Mouse (Mus musculus): ENCODE measurements around the gene Bhlhe23.

The Bhlhe23 gene

DNA sequence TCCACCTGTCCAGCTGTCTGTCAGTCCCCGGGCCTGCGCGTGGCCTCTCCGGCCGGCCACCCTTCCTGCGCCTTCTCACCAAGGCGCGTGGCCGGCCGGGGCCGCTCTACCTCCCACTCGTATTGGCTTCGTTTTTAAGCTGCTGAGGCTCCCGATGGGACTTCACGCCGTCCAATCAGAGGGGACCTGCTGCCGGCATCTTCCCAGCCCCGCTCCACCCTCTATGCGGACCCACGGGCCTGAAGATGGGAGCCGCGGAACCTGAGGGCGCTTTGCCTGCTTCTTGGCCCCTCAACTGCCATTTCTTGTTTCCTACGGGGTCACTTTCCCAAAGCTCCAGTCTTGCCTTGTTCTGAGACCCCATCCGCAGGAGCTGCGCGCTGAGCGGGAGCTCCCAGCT is at the start of gene Bhlhe23:
TSS of gene Bhlhe23 (minus strand) at position 108 of the 400 bp plus-strand sequence.
- DNase-seq (ENCODE audit: low spot score): no peak

DNA sequence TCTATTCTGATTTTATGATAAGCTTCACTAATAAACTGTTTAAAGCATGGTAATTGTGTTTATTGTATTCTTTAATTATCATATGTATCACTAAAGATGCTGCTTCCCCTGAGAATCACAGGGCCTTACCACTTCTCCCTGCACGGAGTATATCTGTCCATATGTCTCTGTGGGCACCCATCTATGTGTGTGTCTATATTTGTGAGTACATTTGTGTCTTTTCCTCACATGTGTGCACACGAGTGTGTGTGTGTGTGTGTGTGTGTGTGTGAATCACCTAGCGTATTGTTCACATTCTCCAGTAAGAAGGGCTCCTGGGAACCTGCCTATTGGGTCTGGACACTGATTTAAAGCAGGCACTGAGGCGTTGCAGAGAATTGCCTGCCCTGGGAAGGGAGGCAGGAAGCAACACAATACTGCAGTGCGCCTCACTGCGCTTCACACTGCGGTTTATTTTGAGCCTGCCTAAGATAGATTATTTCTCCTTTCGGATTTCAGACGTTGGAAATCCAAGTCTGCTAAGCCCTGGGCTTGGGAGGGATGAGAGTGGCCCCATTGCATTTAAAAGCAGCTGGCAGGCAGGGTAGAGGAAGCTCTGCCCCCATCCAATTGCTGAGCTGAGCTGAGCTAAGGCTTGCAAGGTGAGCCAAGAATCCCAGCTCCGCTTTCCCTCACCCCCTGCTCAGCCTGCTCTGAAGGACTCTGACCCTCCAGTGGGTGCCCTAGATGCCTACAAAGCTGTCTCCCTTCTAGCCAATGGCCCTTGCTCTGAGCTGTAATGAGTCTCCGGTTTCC is 48.6 kb upstream of the Bhlhe23 start:
- DNase-seq (ENCODE audit: low spot score): no peak

DNA sequence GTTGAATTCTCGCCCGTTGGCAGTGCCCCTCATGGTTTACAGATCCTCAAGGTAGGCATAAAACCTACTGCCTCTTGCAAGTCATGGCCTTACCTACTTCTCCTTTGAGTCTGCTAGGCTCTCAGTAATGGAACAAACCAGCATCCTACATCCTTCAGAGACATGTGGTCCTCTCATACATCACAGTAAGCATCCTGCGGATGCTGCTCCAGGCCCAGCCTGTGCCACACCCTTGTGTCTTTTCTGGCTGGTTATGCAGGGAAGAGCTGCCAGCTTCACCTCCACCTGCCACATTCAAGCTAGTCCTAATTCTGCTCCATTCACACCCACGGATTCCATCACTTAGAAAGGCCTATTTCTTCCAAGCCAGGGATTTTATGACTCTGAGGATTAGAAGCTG is 48.0 kb upstream of the Bhlhe23 start:
- DNase-seq (ENCODE audit: low spot score): no peak

DNA sequence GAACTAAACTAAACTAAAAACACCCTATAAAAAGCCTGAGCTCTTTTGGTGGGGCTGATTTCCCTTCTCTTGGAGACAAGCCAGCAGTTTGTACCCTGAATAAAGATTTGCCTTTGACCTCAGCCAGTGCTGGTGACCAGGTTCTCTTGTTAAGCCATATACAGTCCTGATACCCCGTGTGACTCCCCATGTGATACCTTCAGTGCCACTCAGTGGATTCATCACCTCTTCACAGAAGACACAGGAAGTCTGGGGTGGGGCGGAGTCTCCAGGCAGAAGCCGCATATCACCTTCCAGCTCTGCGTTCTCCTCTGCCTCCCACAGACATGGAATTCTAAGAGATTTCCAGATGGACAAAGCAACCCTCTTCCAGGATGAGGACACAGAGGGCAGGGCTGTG is 47.4 kb upstream of the Bhlhe23 start:
- DNase-seq (ENCODE audit: low spot score): no peak

DNA sequence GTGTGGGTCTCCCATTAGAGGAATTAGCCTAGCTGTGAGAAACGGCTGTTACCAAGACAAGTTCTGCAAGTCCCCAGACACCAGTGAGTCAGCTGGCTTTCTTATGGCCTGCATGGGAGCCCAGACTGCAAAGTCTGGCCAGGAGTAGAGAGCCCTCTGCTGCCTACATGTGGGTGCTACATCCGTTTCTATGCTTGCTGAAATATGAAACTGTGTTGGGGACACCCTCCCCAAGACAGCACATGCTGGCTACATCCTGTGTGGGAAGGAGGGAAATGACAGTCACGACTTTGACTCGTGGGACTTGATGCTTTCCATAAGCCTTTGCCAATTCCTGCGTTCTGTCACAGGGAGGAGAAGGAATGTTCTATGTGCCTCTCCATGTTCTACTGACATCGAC is 45.8 kb upstream of the Bhlhe23 start:
- DNase-seq (ENCODE audit: low spot score): peak; percentile 12

- DNase-seq (ENCODE audit: low spot score): no peak
Measured at GRCm38 (mm10) chr2:180819504-180819903, 42.8 kb upstream of the Bhlhe23 start.

DNA sequence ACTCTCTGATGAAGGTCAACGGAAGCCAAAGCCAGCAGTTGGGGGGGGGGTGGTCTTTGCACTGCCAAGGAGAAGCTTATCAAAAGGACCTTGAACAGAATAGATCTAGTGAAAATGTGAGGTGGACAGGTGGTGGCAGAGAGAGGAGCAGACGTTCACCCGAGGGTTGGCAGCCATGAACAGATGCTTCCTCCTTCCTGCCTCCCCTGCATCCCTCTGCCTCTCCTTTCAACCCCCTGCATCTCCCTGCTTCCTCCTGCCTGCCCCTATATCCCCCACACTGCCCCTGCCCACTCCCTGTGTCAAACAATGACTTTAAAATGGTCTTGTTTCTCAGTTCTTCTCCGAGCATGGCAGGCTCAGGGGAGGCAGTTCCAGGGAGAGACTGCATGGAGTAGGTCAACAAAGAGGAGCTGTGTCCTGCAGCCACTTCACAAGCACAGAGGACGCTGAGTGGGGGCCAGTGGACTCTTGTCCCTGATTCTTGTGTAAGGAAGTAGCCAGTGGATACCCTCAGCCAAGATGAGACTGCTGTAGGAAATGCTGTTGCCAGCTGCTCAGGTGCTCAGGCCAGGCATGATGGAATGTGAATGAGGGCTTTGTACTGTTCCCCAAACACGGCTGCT is 39.9 kb upstream of the Bhlhe23 start:
- DNase-seq (ENCODE audit: low spot score): no peak

DNA sequence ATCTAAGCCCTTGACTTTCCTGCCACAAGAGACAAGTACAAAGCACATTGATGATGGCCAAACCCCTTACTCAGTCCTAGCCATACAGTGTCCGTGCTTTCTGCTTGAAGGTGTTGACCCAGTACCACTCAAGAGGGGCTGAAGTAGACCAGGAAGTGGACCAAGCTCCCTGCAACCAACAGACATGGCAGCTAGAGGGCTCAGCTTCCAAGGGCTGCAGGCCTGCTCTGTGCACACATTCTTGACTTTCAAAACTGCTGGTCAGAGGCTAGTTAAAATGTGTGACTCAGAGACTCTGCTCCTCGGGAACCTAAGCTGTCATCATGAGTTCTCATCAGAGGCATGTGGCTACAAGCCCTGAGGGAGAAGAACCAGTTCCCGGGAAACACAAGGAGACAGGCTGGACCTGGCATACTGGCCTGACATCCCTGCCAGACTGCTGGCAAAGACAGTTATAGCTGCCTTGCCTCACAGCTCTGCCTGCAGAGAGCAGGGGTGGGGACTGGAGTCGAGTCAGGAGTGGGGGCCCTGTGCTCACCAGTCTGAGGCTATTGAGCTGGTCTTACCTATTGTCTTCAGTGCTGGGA is 37.4 kb upstream of the Bhlhe23 start:
- no peak for DNase-seq (ENCODE audit: low spot score)

GRCm38 (mm10) chr2:180811002-180811401 is 34.3 kb upstream of the Bhlhe23 start:
- DNase-seq (ENCODE audit: low spot score): no peak

DNA sequence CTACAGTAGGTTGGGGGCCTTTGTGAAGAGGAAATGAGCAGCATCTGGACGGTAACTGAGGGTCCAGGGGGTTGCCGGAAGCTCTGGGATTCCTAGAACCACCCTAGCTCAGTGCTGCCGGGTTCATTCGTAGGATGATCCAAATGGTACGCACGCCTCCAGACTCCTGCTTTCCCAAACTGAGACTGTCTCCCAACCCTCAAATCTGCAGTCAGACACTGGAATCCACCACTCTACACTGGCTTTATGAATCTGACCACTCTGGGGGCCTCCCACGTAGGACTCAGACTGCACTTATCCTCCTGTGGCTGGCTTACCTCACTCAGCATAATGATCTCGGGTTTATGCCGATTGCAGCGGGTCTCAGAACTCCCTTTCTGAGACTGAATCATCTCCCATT is 32.8 kb upstream of the Bhlhe23 start:
- DNase-seq (ENCODE audit: low spot score): no peak

DNA sequence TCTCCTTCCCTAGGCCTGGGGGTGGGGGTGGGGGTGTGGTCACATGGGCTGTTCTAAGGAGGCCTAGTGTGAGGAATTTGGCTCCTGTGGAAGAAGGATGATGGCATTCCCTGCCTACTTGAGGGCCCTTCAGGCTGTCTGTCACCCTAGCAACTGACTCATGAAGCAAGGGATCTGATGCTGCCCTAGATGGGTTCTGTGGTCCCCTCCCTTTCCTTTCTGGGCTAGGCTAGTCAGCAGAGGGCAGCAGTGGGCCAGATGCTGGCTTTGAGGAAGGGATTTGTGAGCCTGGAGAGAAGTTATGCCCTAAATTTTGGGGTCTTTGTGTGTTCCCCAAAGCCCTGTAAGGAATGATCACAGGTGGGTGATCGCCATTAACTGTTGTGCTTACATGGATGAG is 29.3 kb upstream of the Bhlhe23 start:
- DNase-seq (ENCODE audit: low spot score): no peak

DNA sequence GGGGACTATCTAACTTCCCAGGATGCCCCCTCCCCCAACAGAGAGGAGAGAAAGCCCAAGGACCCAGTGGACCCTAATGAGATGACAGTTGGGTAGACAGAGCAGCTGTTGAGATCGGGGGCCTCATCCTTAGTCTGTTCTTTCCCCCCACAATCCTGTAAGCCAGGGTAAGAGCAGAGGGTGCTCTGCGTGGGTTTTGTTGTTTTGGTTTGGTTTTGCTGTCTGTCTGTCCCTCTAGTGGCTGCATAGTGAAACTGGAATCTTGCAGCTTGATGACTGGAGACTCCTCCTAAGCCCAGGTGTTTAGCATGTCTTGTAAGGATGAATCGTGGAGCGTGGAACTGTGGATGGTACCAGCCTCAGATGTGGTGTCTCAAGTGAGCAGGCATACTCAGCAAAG is 19.3 kb upstream of the Bhlhe23 start:
- DNase-seq (ENCODE audit: low spot score): no peak

DNA sequence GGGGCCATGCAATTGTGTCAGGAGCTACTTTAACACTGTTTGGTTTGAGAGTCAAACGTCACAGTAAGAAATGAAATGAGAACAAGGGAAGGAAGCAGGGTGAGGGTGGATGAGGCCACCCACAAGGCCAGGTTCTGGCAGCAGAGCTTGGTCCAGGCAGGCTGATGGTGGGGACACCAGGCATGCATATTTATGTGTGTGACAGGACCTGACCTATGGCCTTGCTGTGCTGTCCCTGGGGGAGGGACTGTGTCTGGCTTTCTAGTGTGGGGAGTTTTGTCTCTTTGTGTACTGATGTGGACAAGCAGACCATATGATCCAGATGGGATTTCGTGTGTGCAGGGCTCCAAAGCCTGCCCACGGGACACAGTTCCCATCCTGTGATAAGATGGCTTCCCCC is 18.9 kb upstream of the Bhlhe23 start:
- no peak for DNase-seq (ENCODE audit: low spot score)

DNA sequence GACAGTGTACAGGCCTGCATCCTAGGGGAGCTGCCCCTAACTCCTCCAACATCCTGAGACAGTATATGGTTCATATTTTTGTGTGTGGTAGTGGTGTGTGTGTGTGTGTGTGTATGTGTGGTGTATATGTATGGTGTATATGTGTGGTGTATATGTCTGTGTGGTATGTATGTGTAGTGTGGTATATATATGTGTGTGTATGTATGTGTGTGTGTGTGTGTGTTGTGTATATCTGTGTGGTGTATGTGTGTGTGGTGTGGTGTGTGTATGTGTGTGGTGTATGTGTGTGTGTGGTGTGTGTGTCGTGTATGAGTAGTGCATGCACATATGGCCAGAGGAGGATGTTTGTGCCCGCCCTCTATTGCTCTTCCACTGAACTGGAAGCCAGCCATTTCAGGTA is 17.7 kb upstream of the Bhlhe23 start:
- DNase-seq (ENCODE audit: low spot score): no peak

DNA sequence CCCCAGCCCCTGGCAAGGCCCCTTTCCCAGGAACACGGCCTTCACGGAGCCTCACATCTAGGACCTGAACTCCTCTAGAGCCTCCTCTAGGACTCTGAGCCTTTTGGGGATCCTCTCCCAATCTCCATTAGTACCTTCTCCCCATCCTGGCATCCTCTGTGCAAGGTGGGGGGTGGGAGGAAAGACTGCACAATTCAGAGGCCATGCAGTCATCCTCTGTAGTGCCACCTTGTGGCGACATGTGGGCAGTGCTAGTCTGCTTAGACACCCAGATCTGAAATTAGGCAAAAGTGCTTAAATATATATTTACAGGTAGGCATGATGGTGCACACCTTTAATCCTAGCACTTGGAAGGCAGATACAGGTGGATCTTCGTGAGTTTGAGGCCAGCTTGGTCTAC is 15.0 kb upstream of the Bhlhe23 start:
- DNase-seq (ENCODE audit: low spot score): no peak

DNA sequence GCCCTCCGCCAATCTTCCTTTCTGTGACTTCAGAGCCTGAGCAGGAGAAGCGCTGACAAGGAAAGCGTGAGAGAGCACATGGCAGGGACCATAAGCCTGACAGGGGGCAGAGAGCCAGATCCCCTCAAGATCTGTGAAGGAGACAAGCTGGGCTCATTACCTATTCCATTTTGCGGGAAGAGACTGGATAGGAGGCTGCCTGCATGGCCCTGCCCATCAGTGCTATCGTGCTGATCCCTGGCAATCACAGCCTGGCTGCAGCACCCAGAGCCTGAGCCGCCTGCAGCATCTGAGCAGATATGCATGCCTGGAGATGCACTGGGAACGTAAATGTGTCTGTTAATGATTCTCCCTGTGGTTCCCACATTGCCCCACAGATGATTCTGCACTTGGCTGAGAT is 12.1 kb upstream of the Bhlhe23 start:
- DNase-seq (ENCODE audit: low spot score): no peak

- no peak for DNase-seq (ENCODE audit: low spot score)
Measured at GRCm38 (mm10) chr2:180788386-180788785, 11.7 kb upstream of the Bhlhe23 start.

GRCm38 (mm10) chr2:180787566-180788232 is 11.0 kb upstream of the Bhlhe23 start:
- DNase-seq (ENCODE audit: low spot score): no peak

GRCm38 (mm10) chr2:180786732-180787131 is 10.0 kb upstream of the Bhlhe23 start:
- DNase-seq (ENCODE audit: low spot score): peak; percentile 14

- no peak for DNase-seq (ENCODE audit: low spot score)
Measured at GRCm38 (mm10) chr2:180780282-180780681, 3.6 kb upstream of the Bhlhe23 start.

DNA sequence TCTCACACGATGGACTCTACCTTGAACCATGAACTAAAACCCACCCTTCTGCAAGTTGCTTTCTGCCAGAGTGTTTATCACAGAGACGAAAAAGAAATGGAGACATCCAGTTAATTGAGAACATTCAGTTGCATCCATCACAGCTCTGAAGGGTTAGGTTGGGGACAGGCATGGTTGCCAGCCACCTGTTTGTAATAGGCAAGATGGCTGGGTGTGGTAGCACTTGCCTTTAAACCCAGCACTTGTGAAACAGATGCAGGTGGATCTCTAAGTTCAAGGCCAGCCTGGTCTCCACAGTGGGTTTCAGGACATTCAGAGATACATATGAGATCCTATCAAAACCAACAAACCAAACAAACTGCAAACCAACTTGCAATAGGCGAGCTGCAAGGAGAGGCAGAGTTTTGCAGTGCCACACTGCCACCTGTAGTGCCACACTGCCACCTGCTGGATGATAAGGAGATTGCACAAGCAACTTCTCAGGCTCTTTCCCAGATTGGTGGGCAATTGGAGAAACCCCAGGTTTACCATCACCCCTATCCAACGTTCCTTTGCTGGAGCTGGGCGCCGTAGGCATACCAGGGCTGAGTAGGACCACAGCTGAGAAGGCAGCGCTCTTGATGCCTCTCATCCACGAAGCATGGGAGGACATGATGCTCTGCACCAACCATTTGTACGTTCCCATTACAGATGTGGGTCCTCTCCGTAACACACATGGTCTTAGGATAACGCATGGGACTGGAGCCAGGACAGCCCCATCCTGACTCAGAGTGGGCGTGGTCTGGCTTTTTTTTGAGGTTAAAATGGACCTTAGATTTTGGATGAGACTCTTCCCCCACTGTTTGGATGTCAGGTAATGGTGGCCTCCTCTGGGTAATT is 2.8 kb upstream of the Bhlhe23 start:
- peak; percentile 23 for DNase-seq (ENCODE audit: low spot score)

GRCm38 (mm10) chr2:180775641-180776040 is 1.1 kb downstream of the Bhlhe23 start:
- no peak for DNase-seq (ENCODE audit: low spot score)
